Mouse (Mus musculus) midbrain, embryonic 15.5 days (tissue): Measurements from ENCODE around the gene Cbx8. TPM values are rescaled to one million over a fixed set of nuclear protein-coding genes. Genes with fewer than 3 reads are reported as not detected.

Source experiments
- ATAC-seq: fragments of 200-750 bp; cut with Nextera tagmentation; replicated peaks from 2 replicates; pipeline ENCODE4 v1.8.0; 2017; ENCODE audit warnings: moderate TSS enrichment
- H3K27ac ChIP-seq: fragments of 300-500 bp; sonication (generic); 2 replicates; pipeline ENCODE4 v1.5.1; 2015; ENCODE audit warnings: mild to moderate bottlenecking, inconsistent platforms
- H3K27me3 ChIP-seq: fragments of 300-500 bp; sonication (generic); replicated peaks from 2 replicates; pipeline ENCODE4 v1.6.1; 2015; ENCODE audit warnings: inconsistent platforms
- H3K36me3 ChIP-seq: fragments of 300-500 bp; sonication (generic); replicated peaks from 2 replicates; pipeline ENCODE4 v1.6.1; 2015; ENCODE audit warnings: inconsistent platforms
- H3K4me1 ChIP-seq: fragments of 300-500 bp; sonication (generic); 2 replicates; pipeline ENCODE4 v1.6.1; 2015; ENCODE audit warnings: inconsistent platforms
- H3K4me2 ChIP-seq: fragments of 300-500 bp; sonication (generic); 2 replicates; pipeline ENCODE4 v1.6.1; 2015; ENCODE audit warnings: inconsistent platforms, mild to moderate bottlenecking, moderate library complexity
- H3K4me3 ChIP-seq: fragments of 300-500 bp; sonication (generic); 2 replicates; pipeline ENCODE4 v1.5.1; 2015; ENCODE audit warnings: mild to moderate bottlenecking, inconsistent platforms
- H3K9ac ChIP-seq: fragments of 300-500 bp; sonication (generic); 2 replicates; pipeline ENCODE4 v1.6.1; 2015; ENCODE audit warnings: mild to moderate bottlenecking, inconsistent platforms
- H3K9me3 ChIP-seq: fragments of 300-500 bp; sonication (generic); 2 replicates; pipeline ENCODE4 v1.6.1; 2016; ENCODE audit warnings: inconsistent platforms
- WGBS: fragments of 180-500 bp; shearing (Covaris S2); methylation state at CpG from one replicate; pipeline ENCODE4 v1.1.7; 2015; ENCODE audit warnings: mixed read lengths; 5-methylcytosine and 5-hydroxymethylcytosine counted together
- polyA plus RNA-seq: library from polyadenylated mRNA; unstranded; fragments of >200 nt; fragmentation: Nextera tagmentation; extraction: Ambion mirVana; gene quantifications from 2 replicates; pipeline ENCODE4 v1.2.1, GENCODE M21; 2015

Cbx8 gene
- polyA plus RNA-seq, 1 experiment from 2014 or later, result 9.7 TPM

GRCm38 (mm10) chr11:119042466-119043272 lies 1.9 kb upstream of the Cbx8 start:
- peaks cover 62% of the 10 kb centered on the region for H3K4me1 ChIP-seq
- no peak for ATAC-seq
- no peak overlapping the region for H3K27ac ChIP-seq
- H3K9me3 ChIP-seq, result no peaks in the 10 kb centered on the region
- no peak overlapping the region for H3K4me3 ChIP-seq
- under 1% methylated on average over 52 of the region's 52 CpGs for WGBS
- H3K4me2 ChIP-seq, result no peak overlapping the region
- no peak overlapping the region for H3K9ac ChIP-seq
- peaks cover 5% of the 10 kb centered on the region for H3K36me3 ChIP-seq
- H3K27me3 ChIP-seq, result peaks cover 73% of the 10 kb centered on the region

GRCm38 (mm10) chr11:119041750-119042465 lies 1.1 kb upstream of the Cbx8 start:
- peak; percentile 12; the same call in 1 of the 2 replicates for ATAC-seq
- Histone ChIP-seq H3K27me3 (peaks cover 74% of the 10 kb centered on the region), H3K9me3 (no peaks in the 10 kb centered on the region), H3K9ac (peak overlapping the region; percentile 71), H3K36me3 (peaks cover 5% of the 10 kb centered on the region), H3K4me1 (peaks cover 63% of the 10 kb centered on the region), H3K27ac (peak overlapping the region; percentile 96), H3K4me3 (peak overlapping the region; percentile 79), H3K4me2 (peak overlapping the region; percentile 90)
- 1% methylated on average over 30 of the region's 31 CpGs for WGBS

- no peaks in the 10 kb centered on the region for H3K9me3 ChIP-seq
- peak overlapping the region; percentile 71 for H3K9ac ChIP-seq
- H3K27ac ChIP-seq, result peak overlapping the region; percentile 96
- peaks cover 70% of the 10 kb centered on the region for H3K27me3 ChIP-seq
- peaks cover 5% of the 10 kb centered on the region for H3K36me3 ChIP-seq
- peak overlapping the region; percentile 90 for H3K4me2 ChIP-seq
- peak overlapping the region; percentile 79 for H3K4me3 ChIP-seq
- ATAC-seq, result peak; percentile 80
- H3K4me1 ChIP-seq, result peaks cover 61% of the 10 kb centered on the region
- WGBS, result 0% methylated on average over 30 of the region's 31 CpGs
Measured at GRCm38 (mm10) chr11:119041325-119041716, 552 bp upstream of the Cbx8 start.

GRCm38 (mm10) chr11:119039732-119040512 lies 847 bp downstream of the Cbx8 start:
- ATAC-seq, result no peak
- peaks cover 5% of the 10 kb centered on the region for H3K36me3 ChIP-seq
- peaks cover 69% of the 10 kb centered on the region for H3K4me1 ChIP-seq
- no peaks in the 10 kb centered on the region for H3K9me3 ChIP-seq
- peaks cover 69% of the 10 kb centered on the region for H3K27me3 ChIP-seq
- WGBS, result 5% methylated on average over 21 of the region's 21 CpGs
- peak overlapping the region; percentile 79 for H3K4me3 ChIP-seq
- peak overlapping the region; percentile 91 for H3K9ac ChIP-seq
- H3K27ac ChIP-seq, result peak overlapping the region; percentile 96
- H3K4me2 ChIP-seq, result peak overlapping the region; percentile 90

GRCm38 (mm10) chr11:119038744-119039484 lies 1.9 kb downstream of the Cbx8 start:
- Histone ChIP-seq H3K4me1 (peaks cover 74% of the 10 kb centered on the region), H3K9me3 (no peaks in the 10 kb centered on the region), H3K27me3 (peaks cover 66% of the 10 kb centered on the region), H3K9ac (no peak overlapping the region), H3K4me3 (no peak overlapping the region), H3K27ac (no peak overlapping the region), H3K36me3 (peaks cover 5% of the 10 kb centered on the region), H3K4me2 (peak overlapping the region; percentile 90; the same call in 1 of the 2 replicates)
- WGBS, result 38% methylated on average over 22 of the region's 22 CpGs
- ATAC-seq, result no peak

- H3K27me3 ChIP-seq, result peaks cover 61% of the 10 kb centered on the region
- peak overlapping the region; percentile 36 for H3K4me3 ChIP-seq
- H3K27ac ChIP-seq, result no peak overlapping the region
- no peaks in the 10 kb centered on the region for H3K9me3 ChIP-seq
- WGBS, result 15% methylated on average over 18 of the region's 18 CpGs
- peaks cover 5% of the 10 kb centered on the region for H3K36me3 ChIP-seq
- H3K4me1 ChIP-seq, result peaks cover 75% of the 10 kb centered on the region
- H3K9ac ChIP-seq, result no peak overlapping the region
- H3K4me2 ChIP-seq, result peak overlapping the region; percentile 56
- no peak for ATAC-seq
Measured at GRCm38 (mm10) chr11:119037780-119038401, 2.9 kb downstream of the Cbx8 start.

GRCm38 (mm10) chr11:119036934-119037779 lies 3.6 kb downstream of the Cbx8 start:
- WGBS, result 9% methylated on average over 57 of the region's 57 CpGs
- Histone ChIP-seq H3K4me3 (peak overlapping the region; percentile 36), H3K36me3 (peaks cover 5% of the 10 kb centered on the region), H3K4me1 (peaks cover 69% of the 10 kb centered on the region), H3K27ac (no peak overlapping the region), H3K9me3 (no peaks in the 10 kb centered on the region), H3K27me3 (peaks cover 55% of the 10 kb centered on the region), H3K4me2 (peak overlapping the region; percentile 56), H3K9ac (no peak overlapping the region; the same call in 1 of the 2 replicates)
- no peak for ATAC-seq

GRCm38 (mm10) chr11:119036447-119036846 lies 4.3 kb downstream of the Cbx8 start:
- 10% methylated on average over 15 of the region's 15 CpGs for WGBS
- H3K27me3 ChIP-seq, result peaks cover 49% of the 10 kb centered on the region

GRCm38 (mm10) chr11:119035686-119036165 lies 5.0 kb downstream of the Cbx8 start:
- no peak overlapping the region for H3K27ac ChIP-seq
- H3K36me3 ChIP-seq, result peaks cover 6% of the 10 kb centered on the region
- H3K4me1 ChIP-seq, result peaks cover 62% of the 10 kb centered on the region
- ATAC-seq, result no peak
- peak overlapping the region; percentile 17 for H3K4me2 ChIP-seq
- H3K9me3 ChIP-seq, result no peaks in the 10 kb centered on the region
- H3K27me3 ChIP-seq, result peaks cover 49% of the 10 kb centered on the region
- WGBS, result 6% methylated on average over 21 of the region's 21 CpGs
- no peak overlapping the region for H3K9ac ChIP-seq
- 0 out of 2 replicates have a peak overlapping the region, but pooled peaks have one; percentile 6 for H3K4me3 ChIP-seq

More at GRCm38 (mm10) chr11:119036447-119036846, 4.3 kb downstream of the Cbx8 start:
- H3K4me2 ChIP-seq, result no peak overlapping the region; the same call in 1 of the 2 replicates
- H3K4me3 ChIP-seq, result no peak overlapping the region
- H3K27ac ChIP-seq, result no peak overlapping the region
- H3K9ac ChIP-seq, result no peak overlapping the region
- H3K9me3 ChIP-seq, result no peaks in the 10 kb centered on the region
- peaks cover 62% of the 10 kb centered on the region for H3K4me1 ChIP-seq
- no peak for ATAC-seq
- H3K36me3 ChIP-seq, result peaks cover 5% of the 10 kb centered on the region

- peaks cover 8% of the 10 kb centered on the region for H3K36me3 ChIP-seq
- H3K4me3 ChIP-seq, result 0 out of 2 replicates have a peak overlapping the region, but pooled peaks have one; percentile 6
- no peaks in the 10 kb centered on the region for H3K9me3 ChIP-seq
- peak overlapping the region; percentile 17 for H3K4me2 ChIP-seq
- peaks cover 49% of the 10 kb centered on the region for H3K27me3 ChIP-seq
- peaks cover 60% of the 10 kb centered on the region for H3K4me1 ChIP-seq
- no peak overlapping the region for H3K9ac ChIP-seq
- no peak overlapping the region for H3K27ac ChIP-seq
- 4% methylated on average over 21 of the region's 21 CpGs for WGBS
- no peak for ATAC-seq
Measured at GRCm38 (mm10) chr11:119035094-119035685, 5.6 kb downstream of the Cbx8 start.
